Mouse (Mus musculus) ZHBTc4 (cell line): Measurements from ENCODE around the gene P3h3.
"Not testable (repeated sequence)": the region's sequence is repeated elsewhere in the genome, so short reads cannot be mapped to it uniquely, and the experiment has no call there.

Source experiments
- DNase-seq: peaks from one replicate; pipeline ENCODE4 v3.0.0-alpha.2; 2011; ENCODE audit warnings: low read depth, low spot score

Gene P3h3

DNA sequence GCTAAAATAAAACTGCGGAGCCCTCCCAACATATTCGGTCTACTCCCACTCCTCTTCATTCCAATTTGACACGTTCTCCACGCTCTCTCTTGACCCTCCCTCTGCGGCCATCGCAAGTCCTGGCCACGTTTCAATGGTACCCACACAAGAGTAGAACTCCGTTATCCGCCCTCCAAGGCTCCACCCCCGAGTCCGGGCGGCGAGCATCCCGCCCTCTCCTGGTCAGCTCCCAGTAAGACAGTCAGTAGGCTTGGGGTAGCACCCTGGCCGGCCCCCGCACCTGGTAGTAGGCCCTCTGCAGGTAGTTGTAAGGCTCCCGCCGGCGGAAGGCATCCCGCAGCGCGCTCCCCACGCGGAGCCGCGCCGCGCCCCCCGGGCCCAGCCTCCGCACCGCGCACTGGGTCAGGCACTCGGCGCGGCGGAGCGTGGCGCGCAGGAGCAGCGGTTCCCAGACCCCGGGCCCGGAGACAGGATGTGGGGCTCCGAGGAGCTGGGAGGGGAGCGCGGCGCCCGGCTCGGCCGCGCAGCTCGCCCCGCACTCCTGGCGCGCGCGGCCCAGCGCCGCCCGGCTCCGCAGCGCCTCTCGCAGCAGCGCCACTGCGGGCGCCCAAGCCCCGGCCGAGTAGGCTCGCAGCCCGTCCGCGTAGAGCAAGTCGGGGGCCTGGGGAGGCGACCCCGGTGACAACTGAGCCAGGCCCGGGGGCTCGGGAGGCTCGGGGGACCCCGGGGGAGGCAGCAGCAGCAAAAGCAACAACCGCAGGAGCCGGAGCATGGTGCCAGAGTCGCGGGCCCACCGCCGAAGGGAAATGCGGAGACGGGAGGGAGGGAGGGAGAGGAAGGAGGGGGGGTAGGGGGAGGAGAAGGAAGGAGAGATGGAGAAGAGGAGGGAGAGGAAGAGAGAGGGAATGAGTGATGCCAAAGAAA lies at the start of gene P3h3:
Gene P3h3 (minus strand): TSS at position 837 of the 924 bp plus-strand sequence.
- DNase-seq: peak; percentile 95

DNA sequence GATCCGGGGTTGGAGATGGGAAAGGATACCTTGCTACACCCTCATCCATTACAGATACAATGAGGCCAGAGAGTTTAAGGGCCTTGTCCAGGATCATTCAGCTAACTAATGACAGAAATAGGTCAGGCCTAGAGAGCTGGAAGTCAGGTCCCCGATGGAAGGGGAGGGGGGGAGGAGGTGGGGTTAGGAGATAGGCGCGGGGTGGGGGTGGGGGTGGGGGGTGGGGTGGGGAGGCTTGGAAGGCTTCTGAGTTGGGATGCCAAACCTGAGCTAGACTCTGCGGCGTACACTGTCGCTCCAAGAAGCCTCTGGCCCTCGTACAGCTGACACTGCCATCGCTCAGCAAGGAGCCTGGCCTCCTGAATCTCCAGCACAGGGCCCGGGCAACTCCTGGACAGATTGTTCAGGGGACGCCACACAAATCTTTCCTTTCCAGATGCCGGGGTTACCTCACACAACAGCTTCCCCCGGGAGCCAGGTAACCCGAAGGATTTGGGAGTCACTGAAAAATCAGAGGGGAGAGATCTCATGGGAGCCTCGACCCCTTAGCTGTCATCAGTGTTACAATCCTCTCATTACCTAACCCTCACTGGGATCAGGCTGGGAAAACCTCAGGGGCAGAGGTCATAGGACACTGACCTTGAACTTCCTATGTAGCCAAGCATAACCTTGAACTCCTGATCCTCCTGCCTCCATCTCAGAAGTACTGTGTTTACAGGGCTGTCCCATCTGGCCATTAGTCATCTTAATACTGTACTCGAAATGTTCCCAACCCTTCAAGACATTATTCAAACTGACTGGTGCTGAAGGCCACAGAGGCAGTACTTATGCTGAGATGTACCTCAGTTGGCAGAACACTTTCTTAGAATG lies 47.7 kb upstream of the P3h3 start:
- no peak for DNase-seq

DNA sequence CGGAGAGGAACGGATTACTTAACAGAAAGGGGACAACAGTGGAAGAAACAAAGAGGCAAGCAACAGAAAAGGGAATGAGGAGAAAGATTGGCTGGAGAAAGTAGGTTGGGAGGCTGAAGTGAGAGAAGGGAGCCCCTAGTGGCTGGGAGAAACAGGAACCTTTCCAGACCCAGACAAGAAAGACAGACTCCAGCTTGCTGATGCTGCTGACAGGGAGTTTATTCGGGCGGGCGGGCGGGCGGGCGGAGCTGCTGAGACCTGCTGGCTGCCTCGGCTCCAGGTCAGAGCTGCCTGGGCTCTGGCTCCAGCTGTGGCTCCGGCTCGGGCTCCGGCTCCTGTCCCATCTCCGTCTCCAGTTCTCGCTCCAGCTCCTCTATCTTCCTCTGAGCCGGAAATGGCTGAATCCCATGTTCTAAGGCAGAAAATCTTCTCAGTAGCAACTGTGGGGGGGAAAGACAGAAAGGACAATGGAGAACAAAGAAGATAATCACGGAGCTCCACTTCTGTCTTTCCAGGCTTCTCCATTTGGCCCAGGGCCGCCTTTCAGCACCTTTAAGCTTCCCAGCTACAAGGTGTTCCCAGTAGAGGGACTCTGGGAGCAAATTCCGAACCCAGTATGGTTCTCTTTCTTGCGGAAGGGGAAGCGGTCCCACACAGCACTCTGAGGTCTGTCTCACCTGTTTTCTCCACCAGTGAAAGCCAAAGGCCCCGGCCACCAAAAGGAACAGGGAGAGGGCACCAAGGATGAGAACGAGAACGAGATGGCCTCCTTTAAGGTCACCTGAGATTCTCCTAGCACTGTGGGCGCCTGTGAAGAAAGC lies 46.8 kb upstream of the P3h3 start:
- DNase-seq: peak; percentile 90

DNA sequence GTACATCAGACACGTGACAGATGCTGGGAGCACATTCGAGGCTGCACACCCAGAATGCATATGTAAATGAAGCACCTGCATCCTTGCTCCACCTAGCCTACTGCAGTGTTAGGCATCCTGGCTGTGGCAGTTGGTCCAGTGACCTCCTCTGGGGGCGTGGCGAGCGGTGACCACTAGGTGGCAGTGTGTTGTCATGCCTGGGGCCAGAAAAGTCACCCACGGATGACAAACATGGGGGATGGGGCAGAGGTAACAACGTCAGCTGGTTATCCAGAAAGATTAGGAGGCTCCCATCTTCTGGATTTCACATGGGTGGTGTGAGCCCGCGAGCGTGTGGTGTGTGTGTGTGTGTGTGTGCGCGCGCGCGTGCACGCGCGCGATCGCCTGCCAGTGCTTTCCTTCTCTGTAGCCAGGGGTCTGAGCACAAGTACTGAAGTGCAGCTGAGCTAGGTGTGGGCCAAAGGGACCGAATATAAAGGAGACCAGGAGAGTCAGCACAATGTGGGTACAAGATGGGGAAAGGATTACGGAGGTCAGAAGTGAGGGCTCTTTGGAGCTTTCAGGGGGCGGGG lies 46.1 kb upstream of the P3h3 start:
- peak; percentile 96 for DNase-seq

DNA sequence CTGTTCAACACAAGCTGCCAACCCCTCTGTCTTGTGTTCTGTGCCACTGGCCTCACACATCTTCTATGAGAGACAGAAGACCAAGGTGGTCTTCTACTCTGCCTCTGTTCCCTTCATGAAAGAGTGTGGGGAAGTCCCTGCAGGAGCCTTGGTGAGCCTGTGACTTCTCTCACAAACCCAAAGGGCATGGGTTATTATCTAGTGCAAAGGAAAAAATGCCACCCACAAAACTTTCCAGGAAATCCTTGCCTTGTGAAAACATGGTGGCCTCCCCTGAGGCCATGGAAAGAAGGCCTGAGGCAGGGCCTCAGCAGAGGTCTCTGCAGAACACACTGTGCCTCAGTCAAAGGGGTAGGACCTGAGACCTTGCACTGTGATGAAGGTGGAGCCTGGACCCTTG lies 44.3 kb upstream of the P3h3 start:
- DNase-seq: no peak

DNA sequence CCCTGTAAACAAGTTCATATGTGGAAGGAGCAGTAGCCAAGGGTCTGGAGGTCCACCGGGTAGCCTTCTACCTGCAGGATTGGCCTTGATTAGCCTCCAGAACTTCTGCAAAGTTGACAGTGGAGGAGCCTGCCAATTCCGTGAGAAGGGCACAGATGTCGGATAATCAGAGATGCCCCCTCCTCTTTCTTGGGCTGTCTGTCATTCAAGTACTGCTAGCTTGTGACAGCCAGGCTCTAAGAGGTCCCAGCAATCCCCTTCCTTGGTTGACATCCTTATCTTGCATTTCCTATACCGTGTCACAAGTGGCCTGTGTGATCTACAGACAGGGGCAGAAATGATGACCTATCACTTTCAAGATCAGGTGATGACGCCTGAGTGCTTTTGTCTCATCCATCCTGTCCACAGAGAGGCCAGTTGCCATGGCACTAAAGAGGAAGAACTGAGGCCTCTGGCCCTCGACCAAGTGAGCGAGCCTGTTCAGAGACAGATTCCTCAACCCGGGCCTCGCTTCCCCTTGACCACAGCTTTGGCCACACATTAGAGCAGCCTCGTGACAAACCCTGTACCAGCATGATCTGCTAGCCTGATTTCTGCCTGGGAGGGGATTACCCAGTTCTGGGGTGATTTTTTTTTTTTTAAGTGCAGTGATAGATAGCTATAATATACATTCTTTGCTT lies 43.4 kb upstream of the P3h3 start:
- no peak for DNase-seq

DNA sequence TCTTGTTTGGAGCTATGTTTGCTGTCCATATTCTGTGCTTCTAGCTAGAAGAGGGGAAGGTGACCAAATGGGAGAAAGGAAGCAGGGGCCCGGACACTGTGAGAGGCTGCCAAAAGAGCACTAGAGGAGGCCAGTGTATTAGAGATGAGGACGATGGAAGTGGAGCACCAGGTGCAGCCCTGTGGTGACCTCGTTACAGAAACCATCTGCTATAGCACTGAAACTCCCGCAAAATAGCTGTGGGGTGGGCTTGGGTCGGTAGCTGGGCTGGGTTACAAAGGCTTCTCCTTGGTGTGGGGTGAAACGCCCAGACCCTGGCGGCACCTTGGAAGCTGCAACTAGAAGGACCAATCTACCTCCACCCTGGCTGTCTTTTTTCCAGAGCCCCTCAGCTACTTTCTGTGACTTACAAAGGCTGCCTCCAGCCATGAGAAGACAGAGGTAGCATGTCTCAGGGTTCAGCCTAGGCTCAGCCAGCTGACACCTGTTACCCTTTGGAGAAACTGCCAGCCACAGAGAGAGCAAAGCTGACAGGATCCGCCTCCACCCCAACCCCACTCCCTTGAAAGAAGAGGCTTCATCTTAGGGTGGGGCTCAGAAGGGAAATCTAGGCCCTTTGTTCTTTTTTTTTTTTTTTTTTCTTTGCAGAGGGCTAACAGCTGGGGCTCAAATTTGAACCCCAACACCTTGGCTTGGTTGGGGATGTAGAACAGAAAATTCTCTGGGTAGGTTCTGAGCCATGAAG lies 42.7 kb upstream of the P3h3 start:
- peak; percentile 35 for DNase-seq

DNA sequence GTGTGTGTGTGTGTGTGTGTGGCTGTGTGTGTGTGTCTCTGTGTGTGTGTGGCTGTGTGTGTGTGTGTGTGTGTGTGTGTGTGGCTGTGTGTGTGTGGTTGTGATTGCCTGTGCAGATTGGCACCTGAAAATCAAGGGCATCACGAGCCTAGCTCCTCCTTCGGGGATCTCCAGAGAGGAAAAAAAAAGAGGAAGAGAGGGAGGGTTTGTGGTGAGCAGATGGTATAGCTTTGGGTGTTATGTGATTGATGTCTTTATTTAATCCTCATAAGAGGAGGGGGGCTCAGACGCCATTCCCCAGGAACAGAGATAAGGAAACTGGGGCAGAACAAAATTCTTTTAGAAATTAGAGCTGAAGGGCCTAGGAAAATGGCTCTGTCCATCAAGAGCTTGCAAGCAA lies 40.8 kb upstream of the P3h3 start:
- DNase-seq: no peak

DNA sequence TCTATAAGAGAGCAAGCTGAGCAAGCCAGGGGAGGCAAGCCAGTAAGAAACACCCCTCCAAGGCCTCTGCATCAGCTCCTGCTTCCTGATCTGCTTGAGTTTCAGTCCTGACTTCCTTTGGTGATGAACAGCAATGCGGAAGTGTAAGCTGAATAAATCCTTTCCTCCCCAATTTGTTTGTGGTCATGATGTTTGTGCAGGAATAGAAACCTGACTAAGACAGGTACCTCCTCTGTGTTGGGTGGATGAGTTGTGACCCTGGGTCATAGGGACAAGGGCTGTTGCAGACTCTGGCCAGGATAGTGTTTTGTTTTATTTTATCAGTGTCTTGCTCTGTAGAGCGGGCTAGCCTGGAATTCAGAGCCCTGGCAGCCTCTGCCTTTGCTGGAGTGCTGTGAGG lies 36.6 kb upstream of the P3h3 start:
- DNase-seq: not testable (repeated sequence)

DNA sequence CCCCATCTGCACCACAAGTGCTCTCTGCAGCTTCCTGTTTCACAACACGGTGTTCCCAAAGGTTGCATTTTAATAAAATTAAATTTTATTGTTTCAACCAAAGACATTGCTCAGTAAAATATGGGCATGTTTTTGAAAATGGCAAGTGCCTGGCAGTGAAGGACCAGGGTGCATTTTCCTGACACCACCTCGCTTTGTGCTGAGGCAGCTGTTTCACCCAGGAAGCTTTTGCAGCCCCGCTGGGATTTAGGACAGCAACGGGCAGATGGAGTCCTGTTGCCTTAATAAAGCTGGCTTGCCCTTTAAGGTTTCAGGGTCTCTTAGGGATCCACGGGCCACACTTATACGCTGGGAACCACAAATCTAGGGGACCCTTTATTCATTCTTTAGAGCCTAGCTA lies 33.4 kb upstream of the P3h3 start:
- DNase-seq: no peak

DNA sequence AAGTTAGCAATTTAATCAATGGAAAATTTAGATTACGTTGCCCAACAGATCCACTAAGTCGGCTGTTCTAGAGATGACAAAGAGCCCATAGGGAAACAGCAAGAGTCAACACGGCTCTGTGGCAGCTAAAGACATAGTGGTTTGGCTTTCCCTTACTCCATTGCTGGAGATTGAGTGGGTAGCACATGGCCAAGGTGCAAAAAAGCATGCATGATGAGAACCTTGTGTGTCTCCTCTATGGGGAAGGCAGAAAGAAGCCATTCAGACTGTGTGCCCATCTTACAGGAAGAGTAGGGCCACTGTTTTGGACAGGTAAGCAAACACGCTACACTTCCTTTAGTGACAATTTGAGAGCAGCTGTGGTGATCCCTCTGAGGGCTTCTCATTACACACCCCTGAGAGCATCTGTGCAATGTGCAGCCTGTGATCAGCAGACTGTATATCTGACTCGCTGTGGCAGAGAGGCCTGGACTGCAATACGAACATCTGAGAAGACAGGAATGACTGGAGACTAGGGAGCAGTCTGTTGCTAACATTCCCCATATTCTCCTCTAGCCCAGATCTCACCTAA lies 31.1 kb upstream of the P3h3 start:
- no peak for DNase-seq

DNA sequence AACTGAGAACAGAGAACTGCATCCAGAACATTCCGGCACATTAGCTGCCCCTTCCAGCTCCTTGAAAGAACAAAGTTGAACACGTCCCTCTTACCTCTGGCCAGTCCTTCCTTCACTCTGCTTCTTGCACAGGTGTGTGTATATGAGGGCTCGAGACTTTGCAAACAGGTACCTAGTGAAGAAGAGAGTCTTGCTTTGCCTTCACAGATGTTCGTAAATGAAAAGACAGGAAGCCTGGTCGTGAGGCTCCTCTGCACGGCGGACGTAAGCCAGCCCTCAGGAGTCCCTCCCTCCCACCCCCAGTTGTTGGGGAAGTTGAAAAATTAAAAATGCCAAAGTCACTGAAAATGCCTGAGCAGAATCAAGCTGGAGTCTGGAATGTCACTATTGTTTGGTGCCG lies 30.4 kb upstream of the P3h3 start, which contains the start of gene Cd4:
Gene Cd4 (minus strand): TSS at position 236 of the 400 bp plus-strand sequence.
- DNase-seq: no peak

DNA sequence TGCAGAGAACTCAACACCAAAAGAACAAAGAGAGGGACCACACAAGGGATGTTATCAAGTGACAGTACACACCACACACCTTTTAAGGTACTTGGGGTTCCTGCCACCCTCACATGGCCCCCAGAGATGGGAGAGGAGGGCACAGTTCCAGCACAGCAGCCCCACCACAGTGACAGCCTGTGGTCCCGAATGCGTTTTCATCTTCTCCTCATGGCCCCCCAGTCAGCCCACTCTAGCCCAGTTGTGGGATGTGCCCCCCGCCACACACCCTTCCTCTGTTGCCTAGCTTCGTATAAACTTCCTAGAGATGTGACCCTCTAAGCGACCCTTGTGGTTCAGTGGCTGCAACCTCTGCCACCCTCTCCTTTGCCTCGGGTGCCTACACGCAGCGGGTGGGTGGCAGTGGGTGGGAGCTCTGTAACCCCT lies 28.4 kb upstream of the P3h3 start:
- no peak for DNase-seq

DNA sequence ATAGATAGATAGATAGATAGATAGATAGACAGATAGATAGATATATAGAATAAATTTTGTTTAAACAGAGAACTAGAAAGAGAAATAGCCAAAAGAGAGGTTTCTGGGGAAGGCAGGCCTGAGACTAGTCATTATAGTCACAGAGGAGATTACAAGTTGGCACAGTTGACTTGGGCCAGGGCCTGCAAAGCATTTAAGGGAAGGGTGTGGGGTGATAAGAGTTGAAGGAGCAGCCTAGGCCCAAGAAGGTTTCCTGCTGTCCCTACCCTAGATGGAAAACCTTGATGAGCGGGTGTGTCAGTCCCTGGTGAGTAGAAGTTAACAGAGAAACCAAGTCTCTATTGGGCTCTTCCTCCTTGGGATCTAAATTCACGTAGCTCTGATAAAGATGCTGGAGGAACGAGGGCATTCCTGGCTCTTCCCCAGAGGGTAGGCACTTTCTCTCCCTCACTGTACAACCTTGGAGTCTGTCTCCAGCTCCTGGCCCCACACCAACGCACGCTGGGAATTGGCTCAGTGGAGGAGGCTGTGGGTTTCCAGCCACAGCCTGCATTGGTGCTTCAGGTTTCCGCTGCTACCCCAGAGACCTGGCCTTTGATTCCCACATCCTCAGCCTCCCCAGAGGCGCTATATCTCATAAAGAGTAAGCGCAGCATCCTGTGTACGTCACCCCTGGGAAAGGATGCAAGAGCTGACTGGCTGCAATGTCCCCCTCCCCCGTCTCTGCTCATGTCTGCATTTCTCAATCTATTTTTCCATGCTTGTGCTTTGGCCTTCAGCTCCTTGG lies 27.4 kb upstream of the P3h3 start:
- no peak for DNase-seq

DNA sequence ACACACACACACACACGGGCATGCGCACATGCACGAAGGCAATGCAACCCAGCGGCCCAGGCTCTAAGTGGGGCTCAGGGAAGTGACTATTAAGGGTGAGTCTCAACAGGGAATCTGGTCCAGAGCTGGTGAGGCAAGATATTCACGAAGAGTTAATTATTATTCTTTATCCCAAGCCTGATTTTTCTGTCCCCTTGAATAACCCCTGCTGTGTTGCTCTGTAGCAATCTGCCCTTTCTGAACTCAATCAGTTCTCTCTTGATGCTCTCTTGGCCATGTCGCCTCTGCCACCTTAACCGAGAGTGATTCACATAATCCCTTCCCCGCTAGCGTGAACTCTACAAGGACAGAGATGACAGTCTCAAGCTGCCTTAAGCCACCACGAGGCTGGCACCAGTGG lies 25.8 kb upstream of the P3h3 start:
- DNase-seq: no peak

DNA sequence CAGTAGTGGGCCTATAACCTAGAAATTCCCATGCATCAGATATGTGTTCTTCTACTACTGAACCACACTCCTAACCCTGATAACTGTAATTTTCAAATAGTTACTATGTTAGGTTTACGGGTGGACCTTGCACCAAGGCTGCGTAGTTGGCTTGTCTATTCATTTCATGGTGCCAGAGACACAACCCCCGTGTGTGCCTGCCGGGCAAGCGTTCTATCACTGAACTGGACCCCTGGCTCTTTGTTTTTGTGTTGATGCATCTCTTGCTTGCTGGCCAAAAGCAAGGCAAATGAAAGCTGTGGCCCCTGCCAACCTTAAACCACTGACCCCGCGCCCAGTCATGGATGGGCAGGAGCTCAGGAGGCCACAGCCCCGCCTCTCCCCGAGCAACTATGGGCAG lies 24.3 kb upstream of the P3h3 start:
- no peak for DNase-seq

DNA sequence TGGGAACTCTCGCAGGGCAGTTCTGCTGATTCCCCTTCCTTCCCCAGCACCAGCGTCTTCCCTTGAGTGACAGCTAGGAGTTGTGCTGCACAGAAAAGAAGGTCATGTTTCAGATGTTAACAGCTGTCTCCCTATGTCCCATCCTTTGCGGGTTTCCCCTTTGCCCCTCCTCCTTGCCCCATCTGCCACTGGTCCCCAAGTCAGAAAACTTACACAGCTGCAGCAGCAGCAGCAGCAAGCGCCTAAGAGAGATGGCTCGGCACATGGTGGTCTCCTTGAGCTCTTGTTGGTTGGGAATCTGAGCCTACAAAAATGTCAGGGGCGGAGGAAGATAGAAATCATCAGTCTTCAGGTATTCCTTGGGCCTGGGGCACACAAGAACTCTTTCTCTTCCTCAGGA lies 21.8 kb upstream of the P3h3 start:
- DNase-seq: no peak

DNA sequence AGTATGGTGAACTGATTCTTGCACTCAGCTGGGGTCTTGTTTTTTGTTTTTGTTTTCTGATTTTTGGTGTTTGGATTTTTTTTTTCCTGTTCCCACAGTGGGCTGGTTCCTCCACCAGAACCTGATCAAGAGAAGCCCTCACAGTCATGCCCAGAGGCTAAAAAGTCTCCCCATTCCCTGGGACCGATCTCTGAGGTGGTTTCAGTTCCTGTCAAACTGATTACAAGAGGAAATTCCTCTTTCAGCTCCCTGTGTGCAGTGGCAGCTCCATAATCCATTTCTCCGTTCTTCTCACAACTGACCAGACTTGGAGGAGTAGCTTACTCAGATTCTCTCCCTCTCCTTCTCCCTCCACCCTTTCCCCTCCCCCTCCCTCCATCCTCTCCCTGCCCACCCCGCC lies 16.8 kb upstream of the P3h3 start:
- DNase-seq: no peak

DNA sequence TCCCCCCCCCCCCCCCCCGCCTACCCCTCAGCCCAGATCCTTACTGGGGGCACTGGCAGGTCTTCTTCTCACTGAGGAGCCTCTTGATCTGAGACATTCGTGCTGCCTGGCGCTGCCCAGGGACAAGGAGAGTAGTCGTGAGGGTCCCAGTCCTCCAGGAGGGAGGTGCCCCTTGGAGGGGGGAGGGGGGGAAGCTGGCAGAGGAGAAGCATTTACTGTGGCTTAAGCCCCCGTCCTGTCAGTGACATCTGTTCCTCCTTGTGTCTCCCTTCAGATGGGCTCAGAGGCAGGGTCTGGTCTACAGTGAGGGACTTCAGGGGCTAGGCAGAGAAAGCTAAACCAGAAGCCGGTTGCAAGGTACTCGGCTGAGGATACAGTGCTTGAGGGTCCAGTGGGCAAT lies 9.0 kb upstream of the P3h3 start:
- DNase-seq: no peak
